Comparison of ENCODE assay signal across 16 mouse cellular contexts in the genomic region with DNA sequence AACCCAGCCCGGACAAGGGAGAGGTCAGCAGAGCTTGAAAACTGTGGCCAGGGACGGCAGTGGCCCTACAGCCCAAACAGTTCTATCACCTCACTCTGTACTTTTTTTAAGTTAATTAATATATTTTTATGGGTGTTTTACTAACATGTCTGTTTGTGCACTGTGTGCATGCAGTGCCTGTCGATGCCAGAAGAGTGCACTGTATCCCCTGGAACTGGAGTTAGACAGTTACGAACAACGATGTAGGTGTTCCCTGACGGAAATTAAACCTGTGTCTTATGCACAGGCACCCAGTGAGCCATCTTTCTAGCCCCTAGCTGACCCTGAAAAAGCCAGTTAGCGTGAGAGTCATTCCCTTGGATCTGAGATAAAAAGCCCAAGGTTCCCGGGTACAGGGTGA. TPM values are rescaled to one million over a fixed set of nuclear protein-coding genes. Genes with fewer than 3 reads are reported as not detected.
A peak's percentile ranks its signal among the peaks of the same experiment; 100 is the strongest.
DNase-seq lines count a peak whose midpoint lies in the region; ATAC-seq and TF ChIP-seq lines count a peak whose summit lies in the region.
"Had no signal": no experiment of that assay in that cellular context is flagged by ENCODE, and none has a peak within 500 bp of the region (broad histone marks: within the 10 kb centered on the region; RNA-seq: fewer than 3 reads in every experiment).

No protein-coding gene starts in this region.

- no peak for ATAC-seq in CD4-positive, CD25-positive, alpha-beta regulatory T cell, adult 4 months
- ATAC-seq: hindbrain, embryonic 16.5 days had no signal

- peak; percentile 65 for TF ChIP-seq CTCF in layer of hippocampus, adult 2 months (conservative IDR thresholded peaks at IDR 0.05)

- intact Hi-C loops in left cerebral cortex, postnatal 4 days (cut with DNase I) = no loop called here

- DNase-seq in CD4-positive, CD25-positive, alpha-beta regulatory T cell, adult 2 months (ENCODE audit: low read depth, low spot score) = peak; percentile 42
- no peak for DNase-seq in layer of hippocampus, adult 2 months (ENCODE audit: low spot score in 2 of 2)
- no peak for DNase-seq in layer of hippocampus, adult 9-10 months (ENCODE audit: low spot score)
- DNase-seq in thymus, postnatal 4 days = peak; percentile 32
- DNase-seq in thymus, postnatal 10 days (ENCODE audit: low spot score in 2 of 2) = no peak
- no peak for DNase-seq in right cerebral cortex, adult 18-20 months
- DNase-seq in left cerebral cortex, postnatal 4 days = no peak
- DNase-seq: right cerebral cortex, postnatal 4 days had no signal

- no peak overlapping the region for H3K4me3 ChIP-seq in layer of hippocampus, adult 2 months
- H3K4me3 ChIP-seq: embryonic facial prominence, embryonic 13.5 days; heart, embryonic 13.5 days; neural tube, embryonic 13.5 days had no signal

- H3K27ac ChIP-seq in layer of hippocampus, adult 2 months = no peak overlapping the region
- H3K27ac ChIP-seq: embryonic facial prominence, embryonic 13.5 days; heart, embryonic 13.5 days; neural tube, embryonic 13.5 days had no signal

RNA-seq across cellular contexts. Expression of a gene that starts 30.3 kb away (rescaled TPM):
- polyA plus RNA-seq in CD4-positive, CD25-positive, alpha-beta regulatory T cell, adult 4 months (2017; shearing (Covaris generic)) = 10 to 100 TPM; 26.9 to 29.6 TPM
- 10 to 100 TPM; 14.4 to 15.0 TPM for total RNA-seq in layer of hippocampus, adult 2 months (2021)
- 10 to 100 TPM; 18.5 to 20.1 TPM for total RNA-seq in left cerebral cortex, postnatal 4 days (2021)

RNA-seq across cellular contexts. Expression of a gene that starts 50.4 kb away (rescaled TPM):
- polyA plus RNA-seq in CD4-positive, CD25-positive, alpha-beta regulatory T cell, adult 4 months (2017; shearing (Covaris generic)) = not detected
- total RNA-seq in layer of hippocampus, adult 2 months (2021) = 1 to 10 TPM in 1 of 2 experiments, under 1 TPM in 1; 0.32 to 3.1 TPM
- total RNA-seq in left cerebral cortex, postnatal 4 days (2021) = 1 to 10 TPM in 1 of 2 experiments, not detected in 1; 1.0 TPM
- total RNA-seq: megakaryocyte-erythroid progenitor cell, adult 5-6 weeks had no signal
- polyA plus RNA-seq: embryonic facial prominence, embryonic 13.5 days; frontal cortex, adult 2 months; heart, embryonic 13.5 days; hindbrain, embryonic 16.5 days; limb, embryonic 11.5 days; neural tube, embryonic 13.5 days had no signal

Comparison
In these comparisons a context has a peak if more than half of its experiments do, and no peak if none do; other contexts are left out.
1. DNase-seq: peak in CD4-positive, CD25-positive, alpha-beta regulatory T cell, adult 2 months (single experiment) and thymus, postnatal 4 days (single experiment); none in layer of hippocampus, adult 2 months (0 of 2), layer of hippocampus, adult 9-10 months (single experiment), thymus, postnatal 10 days (0 of 2), right cerebral cortex, adult 18-20 months (single experiment) and left cerebral cortex, postnatal 4 days (single experiment).